Mouse (Mus musculus): ENCODE measurements around the gene Ppp1r11.

- TF ChIP-seq CTCF (IDR thresholded peaks at IDR 0.05; ENCODE audit: control insufficient read depth, insufficient read depth, insufficient replicate concordance, low read depth, low read length) (no peak), POLR2A (IDR thresholded peaks at IDR 0.05; ENCODE audit: control insufficient read depth, low read depth, low read length) (peak; percentile 27; the same call in 1 of the 2 replicates)
These were observed 4.3 kb downstream of the Ppp1r11 start for GRCm38 (mm10) chr17:36947051-36947819.
